Mouse (Mus musculus) lung, adult 2 months (tissue): Measurements from ENCODE around the gene Bmp5.

Experiments
- CTCF ChIP-seq: fragments of 200-500 bp; IDR thresholded peaks from 2 replicates; pipeline ENCODE4 v1.5.1; 2011; ENCODE audit warnings: mild to moderate bottlenecking, low read length, control low read depth; ENCODE audit not compliant: insufficient read depth
- POLR2A ChIP-seq: fragments of 200-500 bp; IDR thresholded peaks from 2 replicates; pipeline ENCODE4 v1.6.1; 2011; ENCODE audit warnings: low read depth, mild to moderate bottlenecking, control low read depth, low read length, borderline replicate concordance; ENCODE audit errors: extremely low read depth

DNA sequence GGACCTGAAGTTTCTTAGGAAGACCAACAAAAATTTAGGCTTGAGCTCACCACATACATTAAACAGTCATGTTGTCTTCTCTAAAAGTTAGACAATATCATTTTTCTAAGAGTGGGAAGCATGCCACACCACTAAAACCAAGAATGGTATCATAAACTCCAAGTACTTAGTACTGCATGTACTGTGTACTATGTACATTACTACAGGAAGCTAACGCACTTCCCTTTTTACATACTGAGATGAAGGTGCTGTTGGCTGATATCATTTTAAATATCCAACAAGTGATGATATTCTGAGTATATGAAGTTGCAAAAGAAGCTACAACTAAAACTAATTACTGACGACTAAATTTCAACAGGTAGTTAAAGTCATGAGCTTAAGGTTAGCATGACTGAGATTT is 13.6 kb upstream of the Bmp5 start:
- no peak for TF ChIP-seq POLR2A
- TF ChIP-seq CTCF = no peak
